Mouse (Mus musculus) hindbrain, embryonic 10.5 days (tissue): ENCODE measurements around the gene Sephs2. TPM values are rescaled to one million over a fixed set of nuclear protein-coding genes. Genes with fewer than 3 reads are reported as not detected.

Experiments
- DNase-seq: peaks from one replicate; pipeline ENCODE4 v3.0.0-alpha.2; 2017; ENCODE audit warnings: low spot score
- H3K27ac ChIP-seq: fragments of 300-500 bp; sonication (generic); 2 replicates; pipeline ENCODE4 v1.5.1; 2016; ENCODE audit warnings: mild to moderate bottlenecking, moderate library complexity
- H3K27me3 ChIP-seq: fragments of 300-500 bp; sonication (generic); 2 replicates; pipeline ENCODE4 v1.6.1; 2016; ENCODE audit warnings: mild to moderate bottlenecking; ENCODE audit not compliant: poor library complexity, insufficient read depth, severe bottlenecking
- H3K36me3 ChIP-seq: fragments of 300-500 bp; sonication (generic); 2 replicates; pipeline ENCODE4 v1.6.1; 2016; ENCODE audit warnings: mild to moderate bottlenecking, moderate library complexity
- H3K4me1 ChIP-seq: fragments of 300-500 bp; sonication (generic); replicated peaks from 2 replicates; pipeline ENCODE4 v1.6.1; 2016; ENCODE audit warnings: mild to moderate bottlenecking
- H3K4me3 ChIP-seq: fragments of 300-500 bp; sonication (generic); 2 replicates; pipeline ENCODE4 v1.5.1; 2016; ENCODE audit warnings: mild to moderate bottlenecking, moderate library complexity
- H3K9me3 ChIP-seq: fragments of 300-500 bp; sonication (generic); 2 replicates; pipeline ENCODE4 v1.6.1; 2016; ENCODE audit warnings: mild to moderate bottlenecking, moderate library complexity
- WGBS: fragments of 180-500 bp; shearing (Covaris S2); methylation state at CpG from one replicate; pipeline ENCODE4 v1.1.7; 2016; 5-methylcytosine and 5-hydroxymethylcytosine counted together
- polyA plus RNA-seq: library from polyadenylated mRNA; unstranded; fragments of >200 nt; fragmentation: Nextera tagmentation; extraction: Ambion mirVana; gene quantifications from 2 replicates; pipeline ENCODE4 v1.2.1, GENCODE M21; 2016

Gene Sephs2
- polyA plus RNA-seq, 1 experiment from 2014 or later = 69.8 TPM

GRCm38 (mm10) chr7:127223515-127224478, 50.1 kb downstream of the Sephs2 start:
- peaks cover 55% of the 10 kb centered on the region for H3K36me3 ChIP-seq
- 82% methylated on average over 6 of the region's 6 CpGs for WGBS

GRCm38 (mm10) chr7:127223106-127223505, 50.7 kb downstream of the Sephs2 start:
- Histone ChIP-seq H3K9me3 (0 out of 2 replicates have a peak, but pooled peaks cover 2% of the 10 kb centered on the region), H3K36me3 (peaks cover 52% of the 10 kb centered on the region), H3K27me3 (no peaks in the 10 kb centered on the region), H3K27ac (no peak overlapping the region), H3K4me3 (no peak overlapping the region), H3K4me1 (no peaks in the 10 kb centered on the region)
- WGBS = 97% methylated on average over 3 of the region's 3 CpGs
- no peak for DNase-seq

More at GRCm38 (mm10) chr7:127223515-127224478, 50.1 kb downstream of the Sephs2 start:
- DNase-seq = no peak
- Histone ChIP-seq H3K27ac (no peak overlapping the region), H3K27me3 (no peaks in the 10 kb centered on the region), H3K4me1 (no peaks in the 10 kb centered on the region), H3K9me3 (0 out of 2 replicates have a peak, but pooled peaks cover 2% of the 10 kb centered on the region), H3K4me3 (no peak overlapping the region)

Other genes with a start within 250 kb of the Sephs2 start
- 66.7 and 83.1 TPM in 2 replicates for gene Maz, start 247.0 kb downstream of the Sephs2 start, polyA plus RNA-seq
- gene Kif22, start 231.6 kb downstream of the Sephs2 start, polyA plus RNA-seq = 161 and 193 TPM in 2 replicates
- gene Zg16, start 186.7 kb downstream of the Sephs2 start, polyA plus RNA-seq = not detected in 2 replicates
- gene AI467606, start 182.7 kb downstream of the Sephs2 start, polyA plus RNA-seq = 0.80 and 0.81 TPM in 2 replicates
- 2.6 and 4.9 TPM in 2 replicates for gene Qprt, start 151.8 kb downstream of the Sephs2 start, polyA plus RNA-seq
- gene Spn, start 136.2 kb downstream of the Sephs2 start, polyA plus RNA-seq = not detected in 2 replicates
- gene Cd2bp2, start 78.0 kb downstream of the Sephs2 start, polyA plus RNA-seq = 94.4 and 96.0 TPM in 2 replicates
- 25.6 and 28.2 TPM in 2 replicates for gene Tbc1d10b, start 65.6 kb downstream of the Sephs2 start, polyA plus RNA-seq
- gene Mylpf, start 65.2 kb downstream of the Sephs2 start, polyA plus RNA-seq = 13.0 and 17.7 TPM in 2 replicates
- gene Zfp553, start 41.0 kb downstream of the Sephs2 start, polyA plus RNA-seq = 78.7 and 81.0 TPM in 2 replicates
- 32.4 and 33.8 TPM in 2 replicates for gene Sept1, start 40.9 kb downstream of the Sephs2 start, polyA plus RNA-seq
- gene Zfp771, start 29.8 kb downstream of the Sephs2 start, polyA plus RNA-seq = 62.4 and 70.1 TPM in 2 replicates
- 284 and 329 TPM in 2 replicates for gene Dctpp1, start 13.3 kb downstream of the Sephs2 start, polyA plus RNA-seq
- gene Itgal, start 22.2 kb upstream of the Sephs2 start, polyA plus RNA-seq = 0.68 and 0.98 TPM in 2 replicates
- gene Zfp768, start 71.5 kb upstream of the Sephs2 start, polyA plus RNA-seq = 18.8 and 20.4 TPM in 2 replicates
- 7.9 and 9.5 TPM in 2 replicates for gene Zfp747, start 102.0 kb upstream of the Sephs2 start, polyA plus RNA-seq
- 5.3 and 6.2 TPM in 2 replicates for gene 9130019O22Rik, start 113.1 kb upstream of the Sephs2 start, polyA plus RNA-seq
- 5.4 and 6.7 TPM in 2 replicates for gene E430018J23Rik, start 119.6 kb upstream of the Sephs2 start, polyA plus RNA-seq
- 6.6 and 7.1 TPM in 2 replicates for gene Zfp764, start 132.8 kb upstream of the Sephs2 start, polyA plus RNA-seq
- gene Zfp688, start 148.0 kb upstream of the Sephs2 start, polyA plus RNA-seq = 35.6 and 39.4 TPM in 2 replicates
- 14.8 and 15.7 TPM in 2 replicates for gene Zfp689, start 175.1 kb upstream of the Sephs2 start, polyA plus RNA-seq
- 53.1 and 65.9 TPM in 2 replicates for gene Prr14, start 185.6 kb upstream of the Sephs2 start, polyA plus RNA-seq
- gene Fbrs, start 205.1 kb upstream of the Sephs2 start, polyA plus RNA-seq = 9.0 and 12.0 TPM in 2 replicates
- 54.9 and 71.4 TPM in 2 replicates for gene Srcap, start 237.9 kb upstream of the Sephs2 start, polyA plus RNA-seq
- gene Gm42715, start 245.5 kb upstream of the Sephs2 start, polyA plus RNA-seq = 16.5 and 18.1 TPM in 2 replicates